Mouse (Mus musculus) T-helper 17 cell (primary cell): ENCODE measurements around the gene Pno1.
"Not testable (repeated sequence)": the region's sequence is repeated elsewhere in the genome, so short reads cannot be mapped to it uniquely, and the experiment has no call there.

Source experiments
- in situ Hi-C, 2 experiments: fragments of 300-600 bp; cut with MboI, MseI; formaldehyde crosslinking; loops; 1 replicate in 1 of 2; 2 replicates in 1 of 2; pipeline ENCODE4 v1.15.1; 2025; ENCODE audit warnings: high pct_unique_total_duplicates in 2 of 2

Gene Pno1

GRCm38 (mm10) chr11:17211258-17212140, at the start of gene Pno1:
Gene Pno1 (minus strand): TSS chr11:17211568.
- in situ Hi-C loops, result loop anchor here in 1 of 2 experiments (5.0 to 25.0 kb wide), 2 partner anchors 54 to 699 kb away; partner anchors contain the start of genes Ppp3r1 and Sec61g

DNA sequence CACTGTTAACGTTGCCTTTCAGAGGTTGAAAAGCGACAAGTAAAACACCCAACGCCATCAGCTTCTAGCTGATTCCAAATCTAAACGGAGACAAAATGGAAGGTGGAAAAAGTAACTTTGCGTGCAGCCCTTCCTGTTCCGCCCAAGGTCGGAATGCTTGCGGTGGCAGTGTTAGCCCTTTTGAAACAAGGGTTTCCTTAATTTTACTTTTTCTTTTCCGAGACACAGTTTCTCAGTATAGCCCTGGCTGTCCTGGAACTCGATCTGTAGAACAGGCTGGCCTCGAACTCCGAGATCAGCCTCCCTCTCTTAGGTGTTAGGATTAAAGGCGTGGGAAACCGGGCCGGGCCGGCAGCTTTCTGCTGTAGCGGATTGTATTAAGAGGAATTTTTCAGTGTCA, 46.5 kb upstream of the Pno1 start:
- in situ Hi-C loops, result loop anchor here in 1 of 2 experiments (5.0 to 10.0 kb wide), 2 partner anchors 101 to 687 kb away; partner anchors contain the start of gene Ppp3r1

DNA sequence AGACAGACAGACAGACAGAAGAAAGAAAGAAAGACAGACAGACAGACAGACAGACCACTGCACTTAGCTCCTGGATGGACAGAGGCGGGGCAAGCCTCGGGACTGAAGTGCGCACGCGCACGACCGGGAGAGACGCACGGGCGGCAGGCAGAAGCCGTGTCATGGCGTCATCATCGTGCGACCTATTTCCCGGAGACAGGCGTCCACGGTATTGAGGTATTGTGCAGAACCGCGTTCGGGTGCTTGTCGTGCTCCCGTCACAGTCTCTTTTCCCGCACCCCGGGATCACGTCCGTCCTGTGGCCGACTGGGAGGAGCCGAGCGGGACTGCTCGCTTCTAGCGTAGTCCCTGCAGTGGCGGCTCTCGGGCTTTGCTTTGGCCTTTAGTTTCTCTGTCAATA, 46.1 kb upstream of the Pno1 start, which contains the start of gene C1d:
TSS of gene C1d (plus strand) at position 137 of the 400 bp plus-strand sequence.
- in situ Hi-C loops, result loop anchor here in 1 of 2 experiments (5.0 to 10.0 kb wide), 2 partner anchors 100 to 687 kb away; partner anchors contain the start of gene Ppp3r1

DNA sequence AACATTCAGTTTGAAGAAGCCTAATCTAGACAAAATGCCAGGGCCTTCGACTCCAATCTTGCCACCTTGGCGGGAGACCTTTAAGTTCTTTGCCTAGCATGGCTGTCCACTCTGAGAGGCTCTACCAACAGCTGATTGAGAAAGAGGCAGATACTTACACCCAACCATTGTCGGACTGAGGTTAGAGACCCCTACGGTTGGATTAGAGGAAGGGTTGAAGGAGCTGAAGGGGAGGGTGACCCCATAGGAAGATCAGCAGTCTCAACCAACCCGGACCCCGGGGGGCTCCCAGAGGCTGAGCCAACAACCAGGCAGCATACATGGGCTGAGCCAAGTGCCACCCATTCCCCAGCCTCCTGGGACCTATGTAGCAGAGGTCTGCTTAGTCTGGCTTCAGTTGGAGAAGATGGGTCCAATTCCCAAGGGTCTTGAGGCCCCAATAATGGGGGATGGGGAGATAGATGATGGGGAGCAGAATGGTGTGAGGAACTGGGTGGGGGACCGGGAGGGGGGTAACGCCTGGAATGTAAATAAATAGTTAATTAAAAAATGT, 45.5 kb upstream of the Pno1 start:
- in situ Hi-C loops, result loop anchor here in 1 of 2 experiments (5.0 to 10.0 kb wide), 2 partner anchors 100 to 688 kb away; partner anchors contain the start of gene Ppp3r1

GRCm38 (mm10) chr11:17248715-17249114, 37.3 kb upstream of the Pno1 start:
- in situ Hi-C loops, result no loop called here

DNA sequence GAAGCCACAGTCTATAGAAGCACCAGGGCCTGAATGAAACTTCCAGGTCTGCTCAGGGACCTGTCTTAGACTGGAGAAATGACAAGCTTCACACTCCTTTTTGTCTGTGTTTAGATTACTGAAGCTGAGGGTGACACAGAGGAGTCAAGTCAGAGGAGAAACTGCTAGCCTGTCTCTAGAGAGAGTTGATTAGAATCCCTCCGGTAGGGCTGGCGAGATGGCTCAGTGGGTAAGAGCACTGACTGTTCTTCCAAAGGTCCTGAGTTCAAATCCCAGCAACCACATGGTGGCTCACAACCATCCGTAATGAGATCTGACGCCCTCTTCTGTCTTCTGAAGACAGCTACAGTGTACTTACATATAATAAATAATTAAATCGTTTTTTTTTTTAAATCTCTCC, 27.2 kb upstream of the Pno1 start:
- in situ Hi-C loops, result not testable (repeated sequence)

GRCm38 (mm10) chr11:17236449-17237037, 25.2 kb upstream of the Pno1 start:
- in situ Hi-C loops, result no loop called here

DNA sequence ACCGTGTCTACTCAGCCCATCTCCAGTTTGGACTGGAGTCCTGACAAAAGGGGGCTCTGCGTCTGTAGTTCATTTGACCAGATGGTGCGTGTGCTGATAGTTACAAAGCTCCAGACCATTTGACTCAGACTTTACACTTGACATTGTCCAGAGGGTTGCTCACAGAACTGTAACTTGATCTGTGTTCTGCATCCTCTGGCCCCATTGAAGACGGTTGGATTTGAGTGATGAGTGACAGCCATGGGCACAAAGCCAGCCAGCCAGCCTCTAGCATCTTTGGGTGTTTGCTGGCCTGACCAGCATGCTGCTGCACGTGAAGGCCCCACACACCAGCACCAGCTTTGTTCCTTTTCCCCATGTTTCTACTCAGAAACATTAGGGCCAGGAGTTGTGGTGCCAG, 21.4 kb upstream of the Pno1 start:
- in situ Hi-C loops, result no loop called here

- in situ Hi-C loops, result loop anchor here in 1 of 2 experiments (25.0 kb wide), 1 partner anchor 709 kb away; the partner anchor contains the start of gene Sec61g
These were observed 9.8 kb upstream of the Pno1 start for GRCm38 (mm10) chr11:17221126-17221525.

DNA sequence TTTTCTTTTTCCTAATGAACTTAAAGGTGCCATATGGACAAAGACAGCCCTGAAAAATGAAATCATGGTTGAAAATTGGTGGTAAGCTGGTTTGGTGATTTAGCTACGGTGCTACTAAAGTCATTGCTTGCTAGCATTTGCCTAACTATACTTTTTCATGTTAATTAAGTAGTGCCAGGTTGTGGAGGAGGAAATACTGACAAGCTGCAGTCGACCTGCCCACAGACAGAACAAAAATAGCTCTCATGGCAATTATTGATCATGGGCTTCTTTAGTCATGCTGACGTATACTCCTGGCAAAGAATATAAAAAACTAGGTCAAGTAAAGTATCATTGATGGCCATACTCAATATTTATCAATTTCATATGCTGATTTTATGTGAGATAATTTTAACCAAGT, 4.1 kb upstream of the Pno1 start:
- in situ Hi-C loops, result loop anchor here in 1 of 2 experiments (25.0 kb wide), 1 partner anchor 703 kb away; the partner anchor contains the start of gene Sec61g

DNA sequence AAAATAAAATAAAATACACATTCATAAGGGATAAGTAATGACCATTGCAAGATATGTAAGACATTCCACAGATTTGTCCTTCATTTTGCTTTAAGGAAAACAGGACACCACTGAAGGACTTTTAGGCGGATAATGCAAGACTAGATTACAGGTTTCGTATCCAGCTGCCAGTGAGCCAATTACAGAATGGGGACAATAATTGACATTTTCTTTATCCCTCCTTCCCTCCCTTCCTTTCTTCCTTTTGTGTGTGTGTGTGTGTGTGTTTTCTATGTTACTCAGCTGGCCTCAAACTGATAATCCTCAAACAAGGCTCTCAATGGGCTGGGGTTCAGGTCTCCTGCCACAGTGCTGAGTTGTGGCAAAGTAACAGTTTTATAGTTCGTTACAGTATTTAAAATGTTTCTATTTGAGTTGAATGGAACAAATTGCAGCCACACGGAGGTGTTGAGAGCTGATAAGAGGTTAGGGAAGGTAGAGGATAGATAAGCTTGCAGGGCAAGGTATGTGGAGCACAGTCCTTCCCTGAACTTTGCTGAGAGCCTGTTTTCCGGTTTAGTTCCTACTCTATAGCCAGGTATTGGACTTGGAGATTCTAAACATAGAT, 1.6 kb upstream of the Pno1 start:
- in situ Hi-C loops, result loop anchor here in 1 of 2 experiments (5.0 to 25.0 kb wide), 2 partner anchors 56 to 701 kb away; partner anchors contain the start of genes Ppp3r1 and Sec61g

GRCm38 (mm10) chr11:17212141-17212495, 750 bp upstream of the Pno1 start:
- in situ Hi-C loops, result loop anchor here in 1 of 2 experiments (5.0 to 25.0 kb wide), 2 partner anchors 55 to 700 kb away; partner anchors contain the start of genes Ppp3r1 and Sec61g

DNA sequence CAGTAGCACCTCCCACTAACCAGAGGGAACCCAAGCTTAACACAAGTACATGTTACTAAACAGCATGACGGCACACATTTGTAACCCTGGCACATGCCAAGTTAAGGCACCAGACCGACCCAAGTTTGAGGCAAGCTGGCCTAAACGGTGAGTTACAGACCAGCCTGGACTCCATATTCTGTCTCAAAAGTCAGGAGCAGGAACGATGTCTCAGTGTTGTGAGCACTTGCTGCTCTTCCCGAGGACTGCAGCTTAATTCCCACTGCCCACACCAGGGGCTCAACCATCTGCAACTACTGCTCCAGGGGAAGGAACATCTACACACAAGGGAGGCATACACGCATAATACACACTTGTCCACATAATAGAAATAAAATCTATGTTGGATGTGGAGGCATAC, 8.9 kb downstream of the Pno1 start:
- in situ Hi-C loops, result loop anchor here in 1 of 2 experiments (25.0 kb wide), 1 partner anchor 690 kb away; the partner anchor contains the start of gene Sec61g

DNA sequence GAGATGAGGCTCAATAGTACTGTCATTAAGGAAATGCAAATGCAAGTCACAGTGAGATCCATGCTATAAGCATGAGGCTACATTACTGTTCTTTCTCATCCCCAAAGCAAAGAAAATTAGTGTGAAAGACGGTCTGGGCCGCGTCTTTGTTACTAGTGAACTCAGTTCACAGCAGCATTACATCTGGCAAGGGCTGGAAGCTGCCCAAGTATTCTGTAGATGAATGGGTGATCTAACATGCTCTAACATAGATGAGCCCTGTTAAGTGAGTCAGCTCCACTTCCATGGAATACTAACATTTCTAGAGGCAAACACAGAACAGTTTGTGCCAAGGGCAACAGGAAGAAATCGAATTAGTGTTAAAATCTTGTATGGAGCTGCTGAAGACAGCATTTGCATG, 10.4 kb downstream of the Pno1 start:
- in situ Hi-C loops, result loop anchor here in 1 of 2 experiments (25.0 kb wide), 1 partner anchor 689 kb away; the partner anchor contains the start of gene Sec61g

DNA sequence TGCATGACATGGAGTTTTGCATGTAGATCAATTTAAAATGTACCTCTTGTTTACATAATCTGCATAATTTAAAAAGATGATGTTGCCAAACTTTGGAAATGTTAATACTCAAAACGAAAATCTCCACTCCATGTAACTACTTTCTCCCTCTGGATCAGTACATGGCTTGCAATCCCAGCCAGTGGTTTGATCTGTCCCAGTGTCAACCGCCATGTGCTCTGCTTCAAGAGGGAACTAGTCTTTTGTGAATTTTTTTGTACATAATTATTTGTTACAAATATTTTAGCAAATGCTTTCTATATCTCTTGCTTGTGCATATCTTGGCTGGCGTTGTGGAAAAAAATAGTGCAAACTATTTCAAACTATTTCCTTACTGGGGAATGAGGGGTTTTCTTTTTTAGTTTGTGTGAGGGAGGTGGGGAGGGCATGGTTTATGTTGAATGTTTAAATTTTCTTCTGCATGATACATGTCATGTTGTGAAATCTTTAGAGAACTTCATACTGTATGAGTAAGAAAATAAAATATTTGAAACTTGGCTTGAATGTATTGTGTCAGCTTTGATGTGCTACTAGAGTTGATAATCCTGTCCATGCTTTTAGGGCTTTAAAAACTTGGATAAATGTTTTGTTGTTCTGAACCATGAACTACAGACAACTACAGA, 11.4 kb downstream of the Pno1 start:
- in situ Hi-C loops, result loop anchor here in 1 of 2 experiments (25.0 kb wide), 1 partner anchor 688 kb away; the partner anchor contains the start of gene Sec61g

DNA sequence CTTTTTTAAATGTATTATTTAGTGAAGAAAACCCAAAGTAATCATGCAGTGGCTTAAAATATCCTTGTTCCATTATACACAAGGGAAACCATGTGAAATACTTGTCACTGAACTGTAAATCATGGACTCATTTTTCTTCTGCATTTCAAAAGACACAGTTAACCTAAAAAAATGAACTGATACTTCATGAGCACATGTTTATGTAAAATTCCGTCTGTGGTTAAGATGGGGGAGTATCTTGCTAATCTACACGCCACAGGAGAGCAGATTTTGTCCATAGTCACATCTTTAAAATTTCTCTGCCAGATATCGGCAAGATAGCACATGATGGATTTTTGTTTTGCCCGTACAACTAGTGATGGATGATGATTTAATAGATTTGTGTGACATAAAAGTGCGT, 12.2 kb downstream of the Pno1 start:
- in situ Hi-C loops, result no loop called here

GRCm38 (mm10) chr11:17192151-17192844, 19.1 kb downstream of the Pno1 start:
- in situ Hi-C loops, result no loop called here

DNA sequence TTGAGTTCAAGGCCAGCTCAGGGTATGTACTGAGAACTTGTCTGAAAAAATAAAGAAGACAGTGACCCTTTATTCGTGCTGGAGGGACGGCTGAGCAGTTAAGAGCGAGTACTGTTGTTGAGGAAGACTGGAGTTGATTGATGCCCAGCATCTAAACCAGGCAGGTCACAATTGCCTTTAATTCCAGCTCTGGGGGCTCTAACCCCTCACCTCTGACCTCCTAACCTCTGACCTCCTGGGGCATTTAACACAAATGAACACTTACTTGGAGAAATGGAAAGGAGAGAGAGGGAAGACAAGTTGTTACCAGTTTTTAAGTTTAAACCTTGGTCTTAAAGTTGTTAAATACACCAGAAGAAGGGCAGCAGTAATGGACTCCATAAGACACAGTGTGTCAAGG, 22.6 kb downstream of the Pno1 start:
- in situ Hi-C loops, result no loop called here

GRCm38 (mm10) chr11:17187649-17188048, 23.7 kb downstream of the Pno1 start:
- in situ Hi-C loops, result no loop called here

DNA sequence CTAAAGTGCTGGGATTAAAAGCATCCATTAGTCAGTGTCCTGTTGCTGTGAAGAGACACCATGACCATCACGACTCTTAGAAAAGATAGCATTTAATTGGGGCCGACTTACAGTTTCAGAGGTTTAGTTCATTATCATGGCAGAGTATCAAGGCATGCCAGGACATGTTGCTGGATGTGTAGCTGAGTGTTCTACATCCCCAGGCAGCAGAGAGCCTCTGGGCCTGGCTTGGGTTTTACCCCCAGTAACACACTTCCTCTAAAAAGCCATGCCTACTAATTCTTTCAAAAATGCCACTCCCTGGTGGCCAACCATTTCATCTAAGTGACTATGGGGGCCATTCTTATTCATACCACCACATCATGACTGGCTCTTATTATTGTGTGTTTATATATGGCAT, 28.2 kb downstream of the Pno1 start:
- in situ Hi-C loops, result no loop called here
